Mouse (Mus musculus): ENCODE data around the gene Gm2075. TPM values are rescaled to one million over a fixed set of nuclear protein-coding genes. Genes with fewer than 3 reads are reported as not detected.

Gm2075 gene
- polyA plus RNA-seq, 1 experiment, result not detected

Other genes starting within 250 kb of the Gm2075 start
- 0.38 TPM in 1 of 2 replicates, not detected in the other for gene Gm21319, start 236.1 kb upstream of the Gm2075 start, polyA plus RNA-seq (2011; ENCODE audit: insufficient read depth, insufficient read length, low read depth, missing spikeins)
- gene Gm21936, start 216.3 kb upstream of the Gm2075 start, polyA plus RNA-seq (2011; ENCODE audit: insufficient read depth, insufficient read length, low read depth, missing spikeins), result not detected in 2 replicates
- not detected in 2 replicates for gene BB287469, start 195.3 kb upstream of the Gm2075 start, polyA plus RNA-seq (2011; ENCODE audit: insufficient read depth, insufficient read length, low read depth, missing spikeins)
- not detected in 2 replicates for gene Gm2001, start 169.5 kb upstream of the Gm2075 start, polyA plus RNA-seq (2011; ENCODE audit: insufficient read depth, insufficient read length, low read depth, missing spikeins)
- not detected in 2 replicates for gene Gm2016, start 137.8 kb upstream of the Gm2075 start, polyA plus RNA-seq (2011; ENCODE audit: insufficient read depth, insufficient read length, low read depth, missing spikeins)
- gene Gm2022, start 116.5 kb upstream of the Gm2075 start, polyA plus RNA-seq (2011; ENCODE audit: insufficient read depth, insufficient read length, low read depth, missing spikeins), result not detected in 2 replicates
- gene Gm2035, start 92.0 kb upstream of the Gm2075 start, polyA plus RNA-seq (2011; ENCODE audit: insufficient read depth, insufficient read length, low read depth, missing spikeins), result not detected in 2 replicates
- not detected in 2 replicates for gene Gm2042, start 57.8 kb upstream of the Gm2075 start, polyA plus RNA-seq (2011; ENCODE audit: insufficient read depth, insufficient read length, low read depth, missing spikeins)
- gene Gm6803, start 6.9 kb downstream of the Gm2075 start, polyA plus RNA-seq (2011; ENCODE audit: insufficient read depth, insufficient read length, low read depth, missing spikeins), result not detected in 2 replicates
- not detected in 2 replicates for gene Gm2056, start 15.2 kb downstream of the Gm2075 start, polyA plus RNA-seq (2011; ENCODE audit: insufficient read depth, insufficient read length, low read depth, missing spikeins)
- gene Gm16368, start 71.8 kb downstream of the Gm2075 start, polyA plus RNA-seq (2011; ENCODE audit: insufficient read depth, insufficient read length, low read depth, missing spikeins), result not detected in 2 replicates
- gene Gm10436, start 170.3 kb downstream of the Gm2075 start, polyA plus RNA-seq (2011; ENCODE audit: insufficient read depth, insufficient read length, low read depth, missing spikeins), result not detected in 2 replicates
- not detected in 2 replicates for gene Gm8332, start 238.3 kb downstream of the Gm2075 start, polyA plus RNA-seq (2011; ENCODE audit: insufficient read depth, insufficient read length, low read depth, missing spikeins)